Mouse (Mus musculus): ENCODE results near the gene Pet117. TPM values are rescaled to one million over a fixed set of nuclear protein-coding genes. Genes with fewer than 3 reads are reported as not detected.
"Not testable (repeated sequence)": the region's sequence is repeated elsewhere in the genome, so short reads cannot be mapped to it uniquely, and the experiment has no call there.

Gene Pet117
- polyA plus RNA-seq (2012; rRNA removed): not detected in 2 replicates

DNA sequence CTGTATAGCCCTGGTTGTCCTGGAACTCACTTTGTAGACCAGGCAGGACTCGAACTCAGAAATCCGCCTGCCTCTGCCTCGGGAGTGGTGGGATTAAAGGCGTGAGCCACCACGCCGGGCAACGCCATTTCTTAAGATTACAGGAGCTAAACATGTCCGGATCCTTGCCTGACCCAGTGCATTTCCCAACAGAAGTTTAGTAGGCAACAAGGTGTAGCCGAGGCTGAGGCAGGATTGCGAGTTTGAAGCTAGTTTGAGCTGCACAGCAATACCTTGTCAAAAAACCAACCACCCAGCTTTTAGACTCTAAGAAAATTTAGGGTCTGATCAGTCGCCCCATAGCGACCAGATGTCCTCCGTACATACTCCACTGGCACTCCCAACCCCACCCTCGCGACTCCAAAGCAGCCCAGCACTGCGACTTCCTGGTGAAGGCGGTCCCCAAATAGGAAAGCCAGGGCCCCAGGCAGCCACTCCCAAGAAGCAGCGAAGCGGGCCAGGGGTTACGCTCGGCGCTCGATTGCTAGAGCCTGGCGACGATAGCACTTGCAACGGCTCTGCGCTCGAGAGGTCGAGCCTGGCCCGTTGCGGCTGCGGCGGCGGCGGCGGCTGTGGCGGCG lies at the start of gene Pet117, which contains the start of gene Kat14:
Gene Pet117, plus strand, starts transcription at position 597 of the 620 bp plus-strand sequence.
Gene Kat14, plus strand, starts transcription at position 584 of the 620 bp plus-strand sequence.
- no peak for DNase-seq (ENCODE audit: low spot score)

DNA sequence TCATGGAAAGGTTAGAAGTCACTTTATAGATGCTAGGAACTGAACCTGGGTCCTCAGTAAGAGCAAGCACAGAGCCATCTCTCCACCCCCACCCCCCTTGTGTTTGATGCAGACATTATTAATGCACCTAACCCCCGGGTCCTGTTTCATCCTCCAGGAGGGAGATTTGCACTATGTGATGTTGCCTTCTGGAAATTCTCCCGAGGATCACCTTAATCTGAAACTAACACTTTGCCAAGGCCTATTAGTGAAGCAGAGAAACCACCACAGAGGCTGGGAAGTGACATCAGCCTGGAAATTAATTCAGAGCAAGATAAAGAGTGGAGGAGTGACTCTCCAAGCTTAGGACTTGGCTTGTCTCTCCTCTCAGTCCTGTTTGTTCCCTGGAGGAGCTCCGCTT lies 44.6 kb upstream of the Pet117 start:
- DNase-seq (ENCODE audit: low spot score): no peak

- no peak for DNase-seq (ENCODE audit: low spot score)
Measured at GRCm38 (mm10) chr2:144329451-144329850, 39.3 kb upstream of the Pet117 start.

DNA sequence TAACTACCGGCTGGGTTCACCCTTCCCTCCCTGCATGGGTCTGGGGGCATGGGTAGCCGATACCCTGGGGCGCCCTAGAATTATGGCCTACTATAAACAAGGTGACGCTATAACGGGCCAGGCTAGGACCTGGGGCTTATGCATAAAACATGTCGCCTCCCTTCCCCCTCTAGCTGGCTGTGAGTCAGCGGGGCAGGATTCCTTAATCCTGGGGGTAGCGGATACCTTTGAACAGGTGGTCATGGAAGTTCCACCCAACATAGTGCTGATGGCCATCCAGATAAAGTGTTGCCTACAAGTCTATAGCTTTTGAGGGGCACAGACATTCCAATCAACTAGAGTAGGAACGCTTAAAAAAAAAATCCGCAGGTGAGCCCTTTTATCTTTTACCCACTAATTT lies 38.9 kb upstream of the Pet117 start:
- DNase-seq (ENCODE audit: low spot score): no peak

DNA sequence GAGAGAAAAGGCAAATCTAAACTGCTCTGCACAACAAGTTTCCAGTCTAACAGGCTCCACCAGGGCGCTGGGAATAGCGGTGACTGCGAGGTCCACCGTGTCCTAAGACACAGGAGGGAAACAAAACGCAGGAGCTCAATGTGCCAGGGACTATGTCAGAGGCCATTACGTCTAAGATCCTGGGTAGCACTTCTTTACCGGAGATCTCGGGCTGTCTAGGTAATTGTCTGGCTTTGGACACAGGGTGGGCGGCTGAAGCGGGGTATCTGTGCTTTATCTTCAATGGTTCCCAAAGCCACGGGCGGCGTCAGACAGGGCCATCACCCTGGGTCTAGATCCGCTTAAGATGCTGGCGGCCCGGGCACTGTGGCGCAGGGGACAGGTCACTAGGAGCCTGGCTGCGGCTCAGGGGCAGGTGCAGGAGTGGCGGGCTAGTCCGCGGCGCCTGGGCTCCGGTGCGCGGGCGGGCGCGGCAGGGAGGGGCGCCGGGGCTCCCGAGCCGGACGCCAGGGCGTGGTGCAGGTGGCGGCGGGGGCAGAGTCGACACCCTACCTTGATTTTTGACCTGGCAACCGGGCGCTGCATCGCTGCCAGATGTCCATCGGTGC lies 38.3 kb upstream of the Pet117 start:
- DNase-seq (ENCODE audit: low spot score): peak; percentile 40

GRCm38 (mm10) chr2:144330960-144331371 lies 37.8 kb upstream of the Pet117 start:
- DNase-seq (ENCODE audit: low spot score): peak; percentile 43

- DNase-seq (ENCODE audit: low spot score): peak; percentile 54
Measured at GRCm38 (mm10) chr2:144331401-144332302, 37.1 kb upstream of the Pet117 start, which contains the start of gene Ovol2. Ovol2 (minus strand) TSS chr2:144332146.

DNA sequence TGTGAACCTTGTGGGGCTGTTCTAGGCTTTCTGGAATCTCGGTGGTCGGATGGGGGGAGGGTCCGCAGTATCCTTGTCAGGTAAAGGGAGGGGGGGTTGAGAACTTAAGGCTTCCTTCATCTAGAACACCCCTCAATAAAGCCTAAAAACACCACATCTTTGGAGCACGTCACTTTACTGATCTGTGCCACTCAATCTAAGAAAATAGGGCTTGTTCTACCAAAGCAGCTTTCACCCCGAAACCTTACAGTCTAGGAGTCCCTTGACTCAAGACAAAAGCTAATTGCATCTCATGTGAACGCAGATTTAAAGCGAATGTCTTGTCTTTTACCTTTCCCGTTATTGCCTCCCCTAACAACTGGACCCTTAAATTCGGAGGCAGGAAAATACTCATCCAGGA lies 36.3 kb upstream of the Pet117 start:
- DNase-seq (ENCODE audit: low spot score): no peak

DNA sequence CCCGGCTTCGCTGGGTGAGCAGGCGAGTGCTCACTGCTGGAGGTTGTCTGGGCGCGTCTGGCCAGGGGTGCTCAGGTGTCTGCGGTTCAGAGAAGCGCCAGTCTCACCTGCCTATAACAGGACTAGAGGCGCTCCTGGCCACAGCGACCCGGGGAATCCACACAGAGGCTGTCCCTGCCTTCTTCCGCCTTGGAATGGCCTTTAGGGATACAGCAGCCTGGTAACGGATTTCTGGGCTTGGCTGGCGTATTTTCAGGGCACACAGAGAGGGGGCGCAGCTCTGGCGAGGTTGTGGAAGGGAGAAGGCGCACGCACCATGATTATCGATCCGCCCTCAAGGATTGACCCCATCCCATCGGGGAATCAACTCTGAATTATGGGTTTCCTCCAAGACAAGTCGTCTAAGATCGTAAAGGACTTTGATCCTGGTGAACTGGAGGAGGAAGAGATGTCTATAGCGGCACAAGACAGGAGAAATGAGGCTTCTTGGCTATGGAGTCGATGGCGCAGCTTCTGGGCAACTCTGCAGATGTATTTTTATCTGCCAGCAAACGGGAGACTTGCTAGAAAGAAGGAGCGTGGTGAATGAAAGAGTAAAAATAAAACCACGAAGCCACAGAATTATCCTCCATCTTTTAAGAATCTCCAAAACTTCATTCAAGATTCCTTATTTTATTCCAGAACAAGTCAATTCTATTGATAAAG lies 35.5 kb upstream of the Pet117 start:
- DNase-seq (ENCODE audit: low spot score): no peak

DNA sequence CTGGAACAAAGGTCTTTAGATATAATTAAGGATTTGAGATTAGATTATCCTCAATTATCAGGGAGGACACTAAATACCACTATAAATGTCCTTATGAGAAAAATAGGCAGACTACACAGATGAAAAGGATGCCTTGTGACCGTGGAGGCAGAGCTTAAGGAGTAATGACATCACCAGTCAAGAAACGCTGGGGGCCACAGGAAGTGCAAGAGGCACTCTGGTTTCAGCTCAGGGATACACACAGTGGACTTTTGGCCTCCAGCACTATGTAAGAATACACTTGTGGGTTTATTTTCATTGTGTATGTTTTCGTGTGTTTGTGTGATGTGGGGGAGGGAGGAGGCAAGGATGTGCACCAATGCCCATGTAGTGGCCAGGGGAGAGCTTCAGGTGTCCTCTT lies 31.6 kb upstream of the Pet117 start:
- DNase-seq (ENCODE audit: low spot score): no peak

- DNase-seq (ENCODE audit: low spot score): no peak
Measured at GRCm38 (mm10) chr2:144337701-144338100, 31.1 kb upstream of the Pet117 start.

GRCm38 (mm10) chr2:144338149-144338548 lies 30.6 kb upstream of the Pet117 start:
- not testable (repeated sequence) for DNase-seq (ENCODE audit: low spot score)

- DNase-seq (ENCODE audit: low spot score): no peak
Measured at GRCm38 (mm10) chr2:144343158-144343557, 25.6 kb upstream of the Pet117 start.

DNA sequence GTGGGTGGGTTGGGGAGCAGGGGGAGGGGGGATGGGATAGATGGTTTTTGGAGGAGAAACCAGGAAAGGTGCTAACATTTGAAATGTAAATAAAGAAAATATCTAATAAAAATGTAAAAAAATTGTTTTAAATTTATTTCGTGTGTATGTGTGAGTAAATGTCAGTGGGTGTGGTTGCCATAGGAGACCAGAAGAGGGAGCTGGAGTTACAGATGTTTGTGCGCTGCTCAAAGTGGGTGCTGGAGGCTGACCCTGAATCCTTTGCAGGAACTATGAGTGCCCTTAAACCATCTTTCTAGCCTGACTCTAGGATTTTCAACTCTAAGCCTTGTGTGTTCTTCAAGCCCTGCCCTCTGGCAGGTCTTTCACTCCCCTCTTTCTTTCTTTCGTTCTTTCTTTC lies 20.3 kb upstream of the Pet117 start:
- DNase-seq (ENCODE audit: low spot score): no peak

DNA sequence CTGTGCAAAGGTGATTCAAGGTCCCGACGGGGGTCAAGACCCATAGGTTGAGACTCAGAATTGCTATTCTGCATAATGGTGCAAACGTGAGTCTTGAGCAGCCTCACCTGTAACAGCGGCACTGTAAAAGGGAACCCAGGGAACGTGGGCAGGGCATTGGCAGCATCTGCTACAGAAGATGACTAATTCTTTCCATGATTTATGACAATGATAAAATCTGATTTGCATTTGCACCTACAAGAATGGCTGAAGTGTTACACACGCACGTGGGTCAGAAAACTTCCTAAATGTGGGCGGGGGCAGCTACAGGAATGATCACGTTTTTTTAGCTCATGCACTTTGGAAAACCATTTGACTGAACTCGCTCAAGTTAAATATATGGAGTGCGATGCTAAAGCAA lies 16.0 kb upstream of the Pet117 start:
- no peak for DNase-seq (ENCODE audit: low spot score)

DNA sequence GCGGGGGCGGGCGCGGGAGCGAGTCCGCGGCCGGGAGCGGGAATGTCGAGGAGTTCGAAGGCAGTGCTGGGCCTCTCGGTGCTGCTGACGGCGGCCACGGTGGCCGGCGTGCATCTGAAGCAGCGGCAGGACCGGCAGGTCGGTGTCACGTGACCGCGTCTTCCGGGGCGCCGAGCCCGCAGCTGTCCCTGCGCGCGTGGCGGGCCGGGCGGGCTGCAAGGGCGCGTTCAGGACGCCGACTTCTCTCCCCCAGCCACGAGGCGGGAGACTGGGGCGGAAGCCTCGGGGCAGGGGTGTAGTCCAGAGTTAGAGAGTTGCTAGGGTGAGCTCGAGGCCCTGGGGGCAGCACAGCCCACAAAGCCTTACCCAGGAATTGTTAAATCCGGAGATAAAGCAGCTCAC lies 225 bp downstream of the Pet117 start:
- peak; percentile 94 for DNase-seq (ENCODE audit: low spot score)

GRCm38 (mm10) chr2:144369511-144369910 lies 715 bp downstream of the Pet117 start:
- DNase-seq (ENCODE audit: low spot score): no peak

DNA sequence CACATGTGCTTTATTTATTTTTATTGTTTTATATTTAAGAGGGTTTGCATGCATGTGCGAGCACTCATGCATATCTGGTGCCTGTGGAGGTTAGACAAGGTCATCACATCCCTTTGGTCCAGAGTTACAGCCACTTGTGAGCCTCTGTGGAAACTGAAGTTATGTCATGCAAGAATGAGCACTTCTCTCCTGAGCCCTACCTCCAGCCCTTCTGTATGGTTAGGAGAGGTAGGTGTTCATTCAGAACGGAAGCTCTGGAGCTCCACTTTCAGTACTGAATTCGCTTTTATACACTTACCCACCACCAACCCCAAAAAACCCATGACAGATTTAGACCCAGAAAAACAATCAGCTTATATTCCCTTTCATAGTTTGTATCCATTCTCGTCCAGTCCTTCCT lies 2.8 kb downstream of the Pet117 start:
- DNase-seq (ENCODE audit: low spot score): no peak

GRCm38 (mm10) chr2:144373063-144373462 lies 4.3 kb downstream of the Pet117 start:
- no peak for DNase-seq (ENCODE audit: low spot score)

GRCm38 (mm10) chr2:144375063-144375703 lies 6.4 kb downstream of the Pet117 start:
- DNase-seq (ENCODE audit: low spot score): no peak

DNA sequence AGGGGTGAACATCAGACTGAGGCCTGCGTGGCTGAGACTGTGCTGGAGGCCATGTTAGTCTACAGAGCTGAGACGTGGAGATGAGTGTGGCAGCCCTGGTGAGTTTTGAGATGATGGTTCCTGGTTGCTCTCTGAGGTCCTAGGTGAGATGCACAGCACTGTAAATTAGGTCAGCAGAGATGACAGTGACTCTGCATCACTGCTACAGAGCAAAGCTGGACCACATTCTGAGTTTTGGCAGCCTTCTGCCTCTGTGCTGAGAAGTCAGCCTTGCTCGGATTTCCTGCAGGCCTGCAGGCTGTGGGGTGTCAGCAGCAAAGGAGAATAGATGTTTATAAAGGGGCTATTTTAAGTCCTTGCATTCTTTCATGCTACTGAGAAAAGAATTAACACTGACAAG lies 12.5 kb downstream of the Pet117 start:
- no peak for DNase-seq (ENCODE audit: low spot score)

All from urinary bladder, adult 2 months (tissue).